ENCODE assay signal across 14 mouse cellular contexts in genomic region chr7:51754208-51754888, GRCm38 (mm10).
A peak's percentile ranks its signal among the peaks of the same experiment; 100 is the strongest.
DNase-seq lines count a peak whose midpoint lies in the region; ATAC-seq and TF ChIP-seq lines count a peak whose summit lies in the region.
"Had no signal": no experiment of that assay in that cellular context is flagged by ENCODE, and none has a peak within 500 bp of the region (broad histone marks: within the 10 kb centered on the region; RNA-seq: fewer than 3 reads in every experiment).

No protein-coding gene starts in this region.

- intact Hi-C loops in heart, adult 2 months (cut with DNase I): no loop called here

- ATAC-seq in limb, embryonic 15.5 days (ENCODE audit: insufficient number of reproducible peaks, low FRiP score, low TSS enrichment, low read depth): no peak
- ATAC-seq in neural tube, embryonic 11.5 days (ENCODE audit: insufficient read depth, low FRiP score, low TSS enrichment): peak; percentile 89

- DNase-seq in heart, adult 11 months: peak; percentile 65
- no peak for DNase-seq in heart, adult 2 months
- DNase-seq in embryonic facial prominence, embryonic 10.5 days (ENCODE audit: low spot score): peak; percentile 16
- DNase-seq in neural tube, embryonic 11.5 days (ENCODE audit: low spot score): peak; percentile 68
- DNase-seq in yolk sac, embryonic 10.5 days (ENCODE audit: low spot score): no peak
- no peak for DNase-seq in MN1 (ENCODE audit: low spot score)
- DNase-seq in right cerebral cortex, postnatal 25 days: no peak
- DNase-seq: adrenal gland, postnatal 25 days; gastrocnemius, postnatal 10 days; thymus, adult 2 months had no signal

- no peak for TF ChIP-seq POLR2A in heart, adult 2 months (IDR thresholded peaks at IDR 0.05; ENCODE audit: insufficient read depth, low read depth, low read length)

- no peaks in the 10 kb centered on the region for H3K9me3 ChIP-seq in embryonic facial prominence, embryonic 10.5 days
- no peaks in the 10 kb centered on the region for H3K9me3 ChIP-seq in limb, embryonic 15.5 days
- H3K9me3 ChIP-seq in neural tube, embryonic 11.5 days (ENCODE audit: control insufficient read depth, low read length): no peaks in the 10 kb centered on the region
- H3K9me3 ChIP-seq: heart, embryonic 13.5 days had no signal

- 83% methylated on average over 13 of the region's 13 CpGs for WGBS in heart, adult 2 months
- WGBS in embryonic facial prominence, embryonic 10.5 days: 43% methylated on average over 13 of the region's 13 CpGs
- 49% methylated on average over 13 of the region's 13 CpGs for WGBS in limb, embryonic 15.5 days
- 27% methylated on average over 13 of the region's 13 CpGs for WGBS in neural tube, embryonic 11.5 days

- no peaks in the 10 kb centered on the region for H3K36me3 ChIP-seq in heart, adult 2 months (ENCODE audit: control insufficient read depth, insufficient read depth, low read length)
- no peaks in the 10 kb centered on the region for H3K36me3 ChIP-seq in embryonic facial prominence, embryonic 10.5 days (replicated peaks)
- H3K36me3 ChIP-seq in limb, embryonic 15.5 days: no peaks in the 10 kb centered on the region
- H3K36me3 ChIP-seq in neural tube, embryonic 11.5 days (ENCODE audit: control insufficient read depth, insufficient read depth, low read length): no peaks in the 10 kb centered on the region
- H3K36me3 ChIP-seq: heart, embryonic 13.5 days had no signal

- H3K4me1 ChIP-seq in heart, adult 2 months (ENCODE audit: control insufficient read depth, insufficient read depth, low read length): no peaks in the 10 kb centered on the region
- H3K4me1 ChIP-seq in embryonic facial prominence, embryonic 10.5 days: 0 out of 2 replicates have a peak, but pooled peaks cover 4% of the 10 kb centered on the region
- H3K4me1 ChIP-seq in limb, embryonic 15.5 days: peaks cover 6% of the 10 kb centered on the region
- no peaks in the 10 kb centered on the region; the same call in 1 of the 2 replicates for H3K4me1 ChIP-seq in neural tube, embryonic 11.5 days (ENCODE audit: control insufficient read depth, insufficient read depth, low read length)
- H3K4me1 ChIP-seq: heart, embryonic 13.5 days had no signal

- no peak overlapping the region for H3K9ac ChIP-seq in heart, adult 2 months (ENCODE audit: low read depth, low read length)
- H3K9ac ChIP-seq in limb, embryonic 15.5 days: no peak overlapping the region
- H3K9ac ChIP-seq in neural tube, embryonic 11.5 days (ENCODE audit: low read length): no peak overlapping the region
- H3K9ac ChIP-seq: heart, embryonic 13.5 days; liver, embryonic 14.5 days had no signal

- H3K4me2 ChIP-seq in limb, embryonic 15.5 days: no peak overlapping the region
- no peak overlapping the region for H3K4me2 ChIP-seq in neural tube, embryonic 11.5 days (ENCODE audit: low read depth)
- H3K4me2 ChIP-seq: heart, embryonic 13.5 days had no signal

- no peak for TF ChIP-seq CTCF in heart, adult 2 months (IDR thresholded peaks at IDR 0.05)

- TF ChIP-seq EP300 in heart, adult 2 months (IDR thresholded peaks at IDR 0.05; ENCODE audit: insufficient read depth, low read depth, low read length): no peak

- no peak overlapping the region for H3K27ac ChIP-seq in heart, adult 2 months
- H3K27ac ChIP-seq in embryonic facial prominence, embryonic 10.5 days (replicated peaks): no peak overlapping the region
- peak overlapping the region; percentile 58; the same call in 1 of the 2 replicates for H3K27ac ChIP-seq in limb, embryonic 15.5 days
- H3K27ac ChIP-seq in neural tube, embryonic 11.5 days (ENCODE audit: low read depth, low read length): peak overlapping the region; percentile 56; the same call in 1 of the 2 replicates
- H3K27ac ChIP-seq: heart, embryonic 13.5 days; liver, embryonic 14.5 days had no signal

- no peaks in the 10 kb centered on the region for H3K79me2 ChIP-seq in heart, adult 2 months (replicated peaks; ENCODE audit: control insufficient read depth, insufficient read depth, low read length)

- no peaks in the 10 kb centered on the region for H3K27me3 ChIP-seq in heart, adult 2 months (ENCODE audit: control insufficient read depth, insufficient read depth, low read length)
- H3K27me3 ChIP-seq in embryonic facial prominence, embryonic 10.5 days (replicated peaks; ENCODE audit: low read depth, poor library complexity, severe bottlenecking): no peaks in the 10 kb centered on the region
- no peaks in the 10 kb centered on the region for H3K27me3 ChIP-seq in limb, embryonic 15.5 days
- H3K27me3 ChIP-seq in neural tube, embryonic 11.5 days (ENCODE audit: control insufficient read depth, insufficient read depth, low read length): no peaks in the 10 kb centered on the region; the same call in 1 of the 2 replicates
- H3K27me3 ChIP-seq: heart, embryonic 13.5 days had no signal

- H3K4me3 ChIP-seq in heart, adult 2 months: no peak overlapping the region
- no peak overlapping the region for H3K4me3 ChIP-seq in embryonic facial prominence, embryonic 10.5 days
- H3K4me3 ChIP-seq in limb, embryonic 15.5 days: no peak overlapping the region
- no peak overlapping the region for H3K4me3 ChIP-seq in neural tube, embryonic 11.5 days (ENCODE audit: low read depth, low read length)
- H3K4me3 ChIP-seq: heart, embryonic 13.5 days; myocyte had no signal

Comparison
In these comparisons a context has a peak if more than half of its experiments do, and no peak if none do; other contexts are left out.
1. DNase-seq: peak in heart, adult 11 months (single experiment), embryonic facial prominence, embryonic 10.5 days (single experiment) and neural tube, embryonic 11.5 days (single experiment); none in heart, adult 2 months (0 of 2), yolk sac, embryonic 10.5 days (single experiment), MN1 (single experiment) and right cerebral cortex, postnatal 25 days (single experiment).
2. H3K27ac ChIP-seq: peak in limb, embryonic 15.5 days (single experiment) and neural tube, embryonic 11.5 days (single experiment); none in heart, adult 2 months (single experiment) and embryonic facial prominence, embryonic 10.5 days (single experiment).